Mouse (Mus musculus) duodenum, adult 2 months (tissue): Measurements from ENCODE around the gene Sox8. TPM values are rescaled to one million over a fixed set of nuclear protein-coding genes. Genes with fewer than 3 reads are reported as not detected.

ENCODE experiments used
- polyA plus RNA-seq: library from polyadenylated mRNA; depleted of rRNA; stranded (reverse); fragments of >200 nt; gene quantifications from 2 replicates; pipeline ENCODE4 v1.2.3, GENCODE M21; 2012; ENCODE audit warnings: low replicate concordance; rRNA removed

The Sox8 gene
- polyA plus RNA-seq, result 0.35 and 0.44 TPM in 2 replicates

DNA sequence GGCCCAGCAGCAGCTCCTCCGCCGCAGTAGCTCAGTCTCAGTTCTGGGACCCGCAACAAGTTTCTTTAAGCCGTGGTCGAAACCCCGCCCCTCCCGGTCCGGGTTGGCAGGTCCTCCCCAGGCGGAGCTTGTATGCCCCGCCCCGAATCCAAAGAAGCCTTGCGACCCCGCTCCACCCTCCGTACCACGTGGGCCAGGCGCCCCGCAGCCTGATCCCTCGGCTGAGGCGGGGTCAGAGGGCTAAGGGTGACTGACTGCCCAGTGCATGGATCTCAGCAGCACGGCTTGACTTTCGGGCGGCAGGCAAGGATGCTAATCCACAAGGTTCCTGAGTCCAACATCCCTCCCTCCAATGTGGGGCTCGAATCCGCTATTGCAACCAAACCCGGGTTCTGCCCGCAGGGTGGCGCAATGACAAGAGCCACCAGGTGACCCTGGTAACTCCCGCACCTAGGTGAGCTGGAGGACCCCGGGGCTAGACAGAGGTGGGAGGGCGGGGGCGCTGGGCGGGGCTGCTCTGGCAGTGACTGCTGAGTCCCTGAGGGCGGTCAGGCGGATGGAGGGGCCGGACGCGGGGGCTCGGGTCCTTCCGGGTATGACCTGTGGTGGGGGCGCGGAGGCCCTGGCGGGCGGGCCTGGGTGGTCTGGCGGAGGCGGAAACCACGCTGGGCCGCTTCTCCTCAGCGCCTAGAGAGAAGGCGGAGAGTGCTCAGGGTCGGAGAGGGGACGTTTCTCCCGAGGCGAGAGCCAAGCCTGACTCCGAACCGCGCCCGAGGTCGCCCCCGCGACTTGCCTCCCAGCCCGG is at the start of gene Sox8:
Sox8 (minus strand) TSS at position 39 of the 805 bp plus-strand sequence.

DNA sequence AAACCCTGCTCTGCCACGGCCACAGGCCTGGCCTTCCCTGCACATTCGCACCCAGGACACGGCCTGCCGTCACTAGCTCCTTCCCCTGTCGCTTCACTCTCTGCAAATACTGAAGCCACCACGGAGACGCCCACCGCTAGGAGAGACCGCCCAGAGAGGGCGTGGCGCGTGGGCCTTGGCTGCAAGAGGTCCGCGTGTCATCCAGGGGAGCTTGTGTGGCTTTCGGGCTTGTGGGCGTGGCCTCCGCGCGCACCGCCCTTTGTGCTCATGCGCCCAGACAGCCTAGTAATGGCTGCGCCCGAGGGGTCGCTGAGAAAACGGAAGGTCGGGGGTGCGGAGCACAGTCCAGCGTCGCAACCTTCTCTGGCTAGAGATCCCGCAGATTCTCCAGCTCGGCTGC is 8.4 kb upstream of the Sox8 start, which contains the start of gene Lmf1:
Lmf1 (plus strand) TSS at position 166 of the 400 bp plus-strand sequence.

Other genes starting within 250 kb of the Sox8 start
- gene Tpsab1, start 225.1 kb downstream of the Sox8 start, polyA plus RNA-seq, result not detected in 2 replicates
- 0.74 and 2.4 TPM in 2 replicates for gene Tpsb2, start 204.4 kb downstream of the Sox8 start, polyA plus RNA-seq
- 32.4 and 59.2 TPM in 2 replicates for gene Tpsg1, start 201.4 kb downstream of the Sox8 start, polyA plus RNA-seq
- gene Cacna1h, start 136.9 kb downstream of the Sox8 start, polyA plus RNA-seq, result 20.3 and 29.6 TPM in 2 replicates
- gene Tekt4, start 116.1 kb downstream of the Sox8 start, polyA plus RNA-seq, result 0.13 and 0.19 TPM in 2 replicates
- 0.33 and 0.70 TPM in 2 replicates for gene Sstr5, start 73.4 kb downstream of the Sox8 start, polyA plus RNA-seq
- gene Lmf1, start 8.4 kb upstream of the Sox8 start, polyA plus RNA-seq, result 12.1 and 16.5 TPM in 2 replicates
- 0.23 TPM in 1 of 2 replicates, not detected in the other for gene Gng13, start 146.5 kb upstream of the Sox8 start, polyA plus RNA-seq
- 10.7 and 13.7 TPM in 2 replicates for gene Chtf18, start 156.7 kb upstream of the Sox8 start, polyA plus RNA-seq
- 23.9 and 28.5 TPM in 2 replicates for gene Rpusd1, start 157.0 kb upstream of the Sox8 start, polyA plus RNA-seq
- gene Mslnl, start 165.4 kb upstream of the Sox8 start, polyA plus RNA-seq, result 0.27 and 0.29 TPM in 2 replicates
- gene Msln, start 183.7 kb upstream of the Sox8 start, polyA plus RNA-seq, result 2.2 and 3.4 TPM in 2 replicates
- 11.9 and 15.5 TPM in 2 replicates for gene Narfl, start 203.1 kb upstream of the Sox8 start, polyA plus RNA-seq
- gene Haghl, start 215.0 kb upstream of the Sox8 start, polyA plus RNA-seq, result 26.8 and 27.4 TPM in 2 replicates
- gene Ccdc78, start 215.9 kb upstream of the Sox8 start, polyA plus RNA-seq, result 0.06 TPM in 1 of 2 replicates, not detected in the other
- 94.1 and 137 TPM in 2 replicates for gene Fam173a, start 222.2 kb upstream of the Sox8 start, polyA plus RNA-seq
- gene AC134908.4, start 225.0 kb upstream of the Sox8 start, polyA plus RNA-seq, result not detected in 2 replicates
- gene Metrn, start 226.4 kb upstream of the Sox8 start, polyA plus RNA-seq, result 29.1 and 38.2 TPM in 2 replicates
- gene Fbxl16, start 238.4 kb upstream of the Sox8 start, polyA plus RNA-seq, result 2.5 and 4.1 TPM in 2 replicates